Mouse (Mus musculus): Measurements from ENCODE around the gene Bloc1s1.

GRCm38 (mm10) chr10:128938457-128938856 is 14.6 kb upstream of the Bloc1s1 start:
- TF ChIP-seq CTCF (conservative IDR thresholded peaks at IDR 0.05; ENCODE audit: low read length) = no peak
- TF ChIP-seq NANOG (IDR thresholded peaks at IDR 0.05; ENCODE audit: borderline replicate concordance, low read length) = no peak
- no peak for TF ChIP-seq POU5F1 (IDR thresholded peaks at IDR 0.05; ENCODE audit: borderline replicate concordance, low read length)
